Mouse (Mus musculus) limb, embryonic 14.5 days (tissue): Measurements from ENCODE around the gene Lrrk1. TPM values are rescaled to one million over a fixed set of nuclear protein-coding genes. Genes with fewer than 3 reads are reported as not detected.

Experiments
- ATAC-seq: fragments of 200-750 bp; cut with Nextera tagmentation; 2 replicates; pipeline ENCODE4 v1.8.0; 2017; ENCODE audit warnings: low read depth, moderate number of reproducible peaks, moderate TSS enrichment; ENCODE audit not compliant: low FRiP score
- DNase-seq: peaks from one replicate; pipeline ENCODE4 v3.0.0-alpha.2; 2015; ENCODE audit warnings: low spot score
- H3K27ac ChIP-seq: fragments of 300-500 bp; sonication (generic); replicated peaks from 2 replicates; pipeline ENCODE4 v1.5.1; 2014; ENCODE audit warnings: low read depth, mild to moderate bottlenecking, low read length, moderate library complexity, mixed read lengths
- H3K27me3 ChIP-seq: fragments of 300-500 bp; sonication (generic); 2 replicates; pipeline ENCODE4 v1.6.1; 2014; ENCODE audit warnings: low read length, mixed read lengths; ENCODE audit not compliant: control insufficient read depth, insufficient read depth
- H3K36me3 ChIP-seq: fragments of 300-500 bp; sonication (generic); 2 replicates; pipeline ENCODE4 v1.6.1; 2014; ENCODE audit warnings: mild to moderate bottlenecking, low read length, moderate library complexity, mixed read lengths; ENCODE audit not compliant: control insufficient read depth, insufficient read depth
- H3K4me1 ChIP-seq: fragments of 300-500 bp; sonication (generic); 2 replicates; pipeline ENCODE4 v1.6.1; 2014; ENCODE audit warnings: antibody characterized with exemption, low read length, mixed read lengths; ENCODE audit not compliant: control insufficient read depth, insufficient read depth
- H3K4me2 ChIP-seq: fragments of 300-500 bp; sonication (generic); replicated peaks from 2 replicates; pipeline ENCODE4 v1.6.1; 2014; ENCODE audit warnings: low read depth, mild to moderate bottlenecking, low read length, moderate library complexity; ENCODE audit not compliant: severe bottlenecking
- H3K4me3 ChIP-seq: fragments of 300-500 bp; sonication (generic); replicated peaks from 2 replicates; pipeline ENCODE4 v1.5.1; 2014; ENCODE audit warnings: low read length
- H3K9ac ChIP-seq: fragments of 300-500 bp; sonication (generic); 2 replicates; pipeline ENCODE4 v1.6.1; 2014; ENCODE audit warnings: mild to moderate bottlenecking, low read depth, low read length, moderate library complexity; ENCODE audit not compliant: severe bottlenecking
- H3K9me3 ChIP-seq: fragments of 300-500 bp; sonication (generic); 2 replicates; pipeline ENCODE4 v1.6.1; 2016; ENCODE audit warnings: low read length; ENCODE audit not compliant: control insufficient read depth
- POLR2A ChIP-seq: fragments of 200-500 bp; IDR thresholded peaks from 2 replicates; pipeline ENCODE4 v1.8.0; 2012; ENCODE audit warnings: inconsistent platforms, mild to moderate bottlenecking, moderate library complexity, borderline replicate concordance; ENCODE audit not compliant: insufficient read depth, insufficient read length; ENCODE audit errors: extremely low read depth
- WGBS: fragments of 180-500 bp; shearing (Covaris S2); extraction: QIAGEN DNeasy Blood & Tissue Kit; methylation state at CpG from one replicate; pipeline ENCODE4 v1.1.7; 2014; 5-methylcytosine and 5-hydroxymethylcytosine counted together
- polyA plus RNA-seq, 2 experiments: library from polyadenylated mRNA; depleted of rRNA in 1 of 2; stranded (reverse) in 1 of 2; unstranded in 1 of 2; fragments of >200 nt; fragmentation: Nextera tagmentation in 1 of 2; extraction: Ambion mirVana in 1 of 2; gene quantifications; 2 replicates each; pipeline versions ENCODE4 v1.2.1 to v1.2.3; 2012 to 2014

The Lrrk1 gene
- polyA plus RNA-seq, 2 experiments = 13.1 to 16.1 TPM

- TF ChIP-seq POLR2A = no peak
- H3K4me2 ChIP-seq = no peak overlapping the region
- DNase-seq (no peak), ATAC-seq (no peak)
- peaks cover 23% of the 10 kb centered on the region for H3K36me3 ChIP-seq
- H3K27ac ChIP-seq = no peak overlapping the region
- no peaks in the 10 kb centered on the region for H3K9me3 ChIP-seq
- no peaks in the 10 kb centered on the region for H3K4me1 ChIP-seq
- H3K4me3 ChIP-seq = no peak overlapping the region
- no peak overlapping the region for H3K9ac ChIP-seq
- no peaks in the 10 kb centered on the region for H3K27me3 ChIP-seq
- 91% methylated on average over 5 of the region's 5 CpGs for whole genome bisulfite sequencing
These were observed 114.7 kb downstream of the Lrrk1 start for GRCm38 (mm10) chr7:66273494-66273893.

- DNase-seq = no peak
- 69% methylated on average over 6 of the region's 6 CpGs for WGBS
- Histone ChIP-seq H3K36me3 (peaks cover 18% of the 10 kb centered on the region), H3K27me3 (no peaks in the 10 kb centered on the region), H3K4me1 (no peaks in the 10 kb centered on the region), H3K4me2 (no peak overlapping the region), H3K27ac (no peak overlapping the region), H3K9ac (no peak overlapping the region), H3K4me3 (no peak overlapping the region), H3K9me3 (no peaks in the 10 kb centered on the region)
- no peak for TF ChIP-seq POLR2A
- ATAC-seq = no peak
These were observed 116.9 kb downstream of the Lrrk1 start for GRCm38 (mm10) chr7:66271226-66271625.

GRCm38 (mm10) chr7:66266942-66267850 is 121.0 kb downstream of the Lrrk1 start:
- Histone ChIP-seq H3K36me3 (peaks cover 13% of the 10 kb centered on the region), H3K4me3 (no peak overlapping the region), H3K4me2 (no peak overlapping the region), H3K27ac (no peak overlapping the region), H3K27me3 (no peaks in the 10 kb centered on the region), H3K9ac (no peak overlapping the region), H3K9me3 (no peaks in the 10 kb centered on the region), H3K4me1 (no peaks in the 10 kb centered on the region)
- no peak for DNase-seq
- ATAC-seq = no peak
- TF ChIP-seq POLR2A = no peak
- 88% methylated on average over 6 of the region's 6 CpGs for WGBS

- Histone ChIP-seq H3K4me1 (no peaks in the 10 kb centered on the region), H3K9ac (no peak overlapping the region), H3K36me3 (peaks cover 30% of the 10 kb centered on the region), H3K4me2 (no peak overlapping the region), H3K27ac (no peak overlapping the region), H3K27me3 (no peaks in the 10 kb centered on the region), H3K9me3 (no peaks in the 10 kb centered on the region), H3K4me3 (no peak overlapping the region)
- TF ChIP-seq POLR2A = no peak
- 66% methylated on average over 5 of the region's 5 CpGs for WGBS
- DNase-seq = no peak
- ATAC-seq = no peak
These were observed 124.7 kb downstream of the Lrrk1 start for GRCm38 (mm10) chr7:66263421-66263820.

GRCm38 (mm10) chr7:66262570-66263156 is 125.5 kb downstream of the Lrrk1 start:
- TF ChIP-seq POLR2A = no peak
- 94% methylated on average over 13 of the region's 13 CpGs for WGBS
- ATAC-seq = no peak

More at GRCm38 (mm10) chr7:66262570-66263156, 125.5 kb downstream of the Lrrk1 start:
- DNase-seq = no peak
- H3K9me3 ChIP-seq = no peaks in the 10 kb centered on the region
- no peak overlapping the region for H3K4me2 ChIP-seq
- peaks cover 30% of the 10 kb centered on the region for H3K36me3 ChIP-seq
- H3K4me1 ChIP-seq = no peaks in the 10 kb centered on the region
- no peaks in the 10 kb centered on the region for H3K27me3 ChIP-seq
- H3K27ac ChIP-seq = no peak overlapping the region
- H3K4me3 ChIP-seq = no peak overlapping the region
- no peak overlapping the region for H3K9ac ChIP-seq
